Mouse (Mus musculus): ENCODE results near the gene Pim1. TPM values are rescaled to one million over a fixed set of nuclear protein-coding genes. Genes with fewer than 3 reads are reported as not detected.

Gene Pim1
- polyA plus RNA-seq, 1 experiment from 2014 or later: 21.4 TPM

DNA sequence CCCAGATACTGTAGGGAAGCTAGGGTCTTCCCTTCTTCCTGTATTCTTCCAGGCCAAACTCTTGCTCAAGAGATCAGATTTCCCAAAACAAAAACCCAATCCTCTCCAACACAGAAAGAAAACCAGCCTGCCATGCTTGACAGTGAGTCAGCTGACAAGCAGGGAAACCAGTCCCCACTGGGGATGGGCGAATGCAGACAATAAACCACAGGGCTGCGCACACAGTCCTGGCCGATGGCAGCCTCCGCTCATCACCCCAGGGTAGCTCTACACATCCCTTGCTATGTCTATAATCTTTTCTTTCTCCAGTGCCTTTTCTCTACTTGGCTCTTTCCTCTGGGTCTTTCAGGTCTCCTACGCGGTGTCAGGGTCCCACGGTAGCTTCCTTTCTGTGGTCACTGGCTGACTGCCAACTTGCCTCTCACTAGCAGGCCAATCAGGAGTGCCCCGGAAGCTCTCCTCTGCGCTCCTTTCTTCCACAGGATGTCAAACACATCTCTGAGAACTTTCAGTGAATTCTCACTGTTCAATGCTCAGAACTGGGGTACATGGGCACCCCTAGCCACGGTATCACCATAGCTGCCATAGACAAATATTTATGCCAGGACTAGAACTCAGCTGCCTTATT, 41.3 kb downstream of the Pim1 start:
- ATAC-seq (ENCODE audit: insufficient number of reproducible peaks, insufficient read depth, low FRiP score, low TSS enrichment, low read depth): no peak

GRCm38 (mm10) chr17:29533866-29534265, 43.3 kb downstream of the Pim1 start:
- Histone ChIP-seq H3K4me1 (replicated peaks) (no peaks in the 10 kb centered on the region; the same call in 1 of the 2 replicates), H3K4me3 (replicated peaks) (no peak overlapping the region), H3K4me2 (no peak overlapping the region), H3K27ac (no peak overlapping the region), H3K27me3 (no peaks in the 10 kb centered on the region), H3K36me3 (no peaks in the 10 kb centered on the region), H3K9ac (replicated peaks) (no peak overlapping the region), H3K9me3 (no peaks in the 10 kb centered on the region)
- 90% methylated on average over 11 of the region's 11 CpGs for WGBS
- ATAC-seq (ENCODE audit: insufficient number of reproducible peaks, insufficient read depth, low FRiP score, low TSS enrichment, low read depth): no peak

More for the DNA sequence above, 41.3 kb downstream of the Pim1 start:
- no peaks in the 10 kb centered on the region for H3K36me3 ChIP-seq
- no peak overlapping the region for H3K4me3 ChIP-seq (replicated peaks)
- H3K4me1 ChIP-seq (replicated peaks): no peaks in the 10 kb centered on the region; the same call in 1 of the 2 replicates
- no peak overlapping the region for H3K27ac ChIP-seq
- H3K27me3 ChIP-seq: no peaks in the 10 kb centered on the region
- no peaks in the 10 kb centered on the region for H3K9me3 ChIP-seq
- 82% methylated on average over 10 of the region's 10 CpGs for WGBS
- H3K4me2 ChIP-seq: no peak overlapping the region
- H3K9ac ChIP-seq (replicated peaks): no peak overlapping the region

- no peak for ATAC-seq (ENCODE audit: insufficient number of reproducible peaks, insufficient read depth, low FRiP score, low TSS enrichment, low read depth)
- no peak overlapping the region for H3K9ac ChIP-seq (replicated peaks)
- 79% methylated on average over 8 of the region's 8 CpGs for whole genome bisulfite sequencing
- no peak overlapping the region for H3K27ac ChIP-seq
- no peak overlapping the region for H3K4me3 ChIP-seq (replicated peaks)
- H3K4me2 ChIP-seq: no peak overlapping the region
- no peaks in the 10 kb centered on the region for H3K4me1 ChIP-seq (replicated peaks)
- H3K27me3 ChIP-seq: no peaks in the 10 kb centered on the region
- H3K36me3 ChIP-seq: no peaks in the 10 kb centered on the region
- H3K9me3 ChIP-seq: no peaks in the 10 kb centered on the region
These were observed 49.9 kb downstream of the Pim1 start for GRCm38 (mm10) chr17:29540426-29540825.

DNA sequence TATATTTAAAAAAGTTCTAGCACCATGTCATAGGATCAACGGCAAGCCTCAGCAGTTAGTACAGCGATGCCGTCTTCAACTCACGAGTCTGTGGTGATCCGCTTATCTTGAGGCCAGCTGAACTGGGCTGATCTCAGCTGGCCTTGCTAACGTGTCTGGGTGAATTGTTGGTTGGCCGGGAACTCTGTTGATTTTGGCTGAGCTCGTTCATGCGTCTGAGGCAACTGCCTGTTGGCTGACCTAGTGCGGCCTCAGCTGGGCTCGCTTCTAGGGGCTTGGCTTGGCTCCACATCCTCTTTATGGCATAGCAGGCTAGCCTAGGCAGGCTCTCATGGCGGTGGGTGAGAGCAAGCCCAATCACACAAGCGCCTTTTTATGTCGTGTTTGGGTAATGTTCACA, 50.9 kb downstream of the Pim1 start:
- H3K4me2 ChIP-seq: no peak overlapping the region
- H3K9ac ChIP-seq (replicated peaks): no peak overlapping the region
- no peaks in the 10 kb centered on the region for H3K36me3 ChIP-seq
- H3K27ac ChIP-seq: no peak overlapping the region
- no peaks in the 10 kb centered on the region for H3K4me1 ChIP-seq (replicated peaks)
- no peaks in the 10 kb centered on the region for H3K27me3 ChIP-seq
- no peak overlapping the region for H3K4me3 ChIP-seq (replicated peaks)
- no peak for ATAC-seq (ENCODE audit: insufficient number of reproducible peaks, insufficient read depth, low FRiP score, low TSS enrichment, low read depth)
- WGBS: 81% methylated on average over 14 of the region's 14 CpGs
- no peaks in the 10 kb centered on the region for H3K9me3 ChIP-seq

DNA sequence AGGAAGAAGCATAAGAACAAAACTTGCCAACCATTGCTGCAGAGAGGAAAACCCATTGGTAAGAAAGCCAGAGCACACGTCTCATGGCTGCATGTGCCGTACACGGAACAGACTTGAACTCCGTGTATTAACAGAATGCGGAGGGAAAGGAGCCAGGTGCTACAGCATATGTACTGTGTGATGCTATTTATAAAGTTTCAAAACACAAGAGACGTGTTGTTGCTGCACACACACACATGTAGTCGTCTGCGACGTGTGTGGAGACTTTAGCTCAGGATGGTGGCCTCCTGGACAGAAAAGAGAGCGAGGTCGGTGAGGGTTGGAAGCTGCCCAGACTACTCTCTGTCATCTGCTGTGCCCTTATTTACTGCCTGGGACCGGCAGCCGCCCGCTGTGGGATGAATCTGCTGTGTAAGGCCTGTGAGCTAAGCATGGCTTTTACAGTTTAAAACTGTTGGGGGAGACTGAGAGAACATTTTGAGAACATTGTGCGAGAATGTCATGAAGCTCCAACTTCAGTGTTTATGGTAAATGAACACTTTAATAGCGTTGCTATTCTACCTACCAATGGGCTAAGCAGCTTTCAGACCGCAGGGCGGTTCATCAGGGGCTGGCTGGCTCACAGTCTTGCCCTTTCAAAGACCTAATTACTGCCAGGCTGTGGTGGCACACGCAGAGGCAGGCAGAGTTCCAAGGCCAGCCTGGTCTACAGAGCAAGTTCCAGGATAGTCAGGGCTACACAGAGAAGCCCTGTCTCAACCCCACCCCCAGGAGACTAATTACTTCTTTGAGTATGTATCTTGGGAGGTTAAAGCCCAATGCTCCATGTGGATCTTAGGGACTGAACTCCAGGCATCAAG, 52.5 kb downstream of the Pim1 start:
- H3K27ac ChIP-seq: no peak overlapping the region
- H3K4me2 ChIP-seq: no peak overlapping the region
- H3K9me3 ChIP-seq: no peaks in the 10 kb centered on the region
- no peak for ATAC-seq (ENCODE audit: insufficient number of reproducible peaks, insufficient read depth, low FRiP score, low TSS enrichment, low read depth)
- H3K4me3 ChIP-seq (replicated peaks): no peak overlapping the region
- no peak overlapping the region for H3K9ac ChIP-seq (replicated peaks)
- H3K27me3 ChIP-seq: no peaks in the 10 kb centered on the region
- 86% methylated on average over 19 of the region's 19 CpGs for WGBS
- no peaks in the 10 kb centered on the region for H3K36me3 ChIP-seq
- H3K4me1 ChIP-seq (replicated peaks): no peaks in the 10 kb centered on the region

DNA sequence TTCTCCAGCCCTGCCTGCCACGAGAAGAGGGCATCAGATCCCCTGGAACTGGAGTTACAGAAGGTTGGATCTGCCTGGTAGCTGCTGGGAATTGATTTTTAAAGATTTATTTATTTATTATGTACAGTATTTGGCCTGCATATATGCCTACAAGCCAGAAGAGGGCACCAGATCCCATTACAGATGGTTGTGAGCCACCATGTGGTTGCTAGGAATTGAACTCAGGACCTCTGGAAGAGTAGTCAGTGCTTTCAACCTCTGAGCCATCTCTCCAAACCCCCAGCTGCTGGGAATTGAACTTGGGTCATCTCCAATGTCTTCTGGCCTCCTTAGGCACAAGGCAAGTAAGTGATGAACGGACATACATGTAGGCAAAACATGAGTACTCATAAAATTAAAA, 53.5 kb downstream of the Pim1 start:
- no peak overlapping the region for H3K9ac ChIP-seq (replicated peaks)
- H3K36me3 ChIP-seq: no peaks in the 10 kb centered on the region
- no peaks in the 10 kb centered on the region for H3K27me3 ChIP-seq
- no peaks in the 10 kb centered on the region for H3K9me3 ChIP-seq
- H3K4me3 ChIP-seq (replicated peaks): no peak overlapping the region
- peaks cover under 1% of the 10 kb centered on the region; the same call in 1 of the 2 replicates for H3K4me1 ChIP-seq (replicated peaks)
- WGBS: 80% methylated on average over 2 of the region's 2 CpGs
- no peak overlapping the region for H3K27ac ChIP-seq
- H3K4me2 ChIP-seq: no peak overlapping the region
- no peak for ATAC-seq (ENCODE audit: insufficient number of reproducible peaks, insufficient read depth, low FRiP score, low TSS enrichment, low read depth)

- Histone ChIP-seq H3K4me3 (replicated peaks) (no peak overlapping the region), H3K9me3 (no peaks in the 10 kb centered on the region), H3K27me3 (no peaks in the 10 kb centered on the region), H3K9ac (replicated peaks) (no peak overlapping the region), H3K4me1 (replicated peaks) (peaks cover 6% of the 10 kb centered on the region), H3K27ac (no peak overlapping the region), H3K36me3 (no peaks in the 10 kb centered on the region), H3K4me2 (no peak overlapping the region)
- 95% methylated on average over 5 of the region's 5 CpGs for WGBS
- no peak for ATAC-seq (ENCODE audit: insufficient number of reproducible peaks, insufficient read depth, low FRiP score, low TSS enrichment, low read depth)
These were observed 54.7 kb downstream of the Pim1 start for GRCm38 (mm10) chr17:29545241-29545640.

Other genes with a start within 250 kb of the Pim1 start
- 175 and 178 TPM in 2 replicates for gene Ppil1, start 226.6 kb upstream of the Pim1 start, polyA plus RNA-seq (2016; fragmentation: Nextera tagmentation; extraction: Ambion mirVana)
- gene BC004004, start 222.0 kb upstream of the Pim1 start, polyA plus RNA-seq (2016; fragmentation: Nextera tagmentation; extraction: Ambion mirVana): 45.7 and 52.8 TPM in 2 replicates
- gene Pi16, start 173.1 kb upstream of the Pim1 start, polyA plus RNA-seq (2016; fragmentation: Nextera tagmentation; extraction: Ambion mirVana): 0.38 and 0.51 TPM in 2 replicates
- 368 and 379 TPM in 2 replicates for gene Mtch1, start 142.8 kb upstream of the Pim1 start, polyA plus RNA-seq (2016; fragmentation: Nextera tagmentation; extraction: Ambion mirVana)
- gene Fgd2, start 129.8 kb upstream of the Pim1 start, polyA plus RNA-seq (2016; fragmentation: Nextera tagmentation; extraction: Ambion mirVana): 5.6 and 7.1 TPM in 2 replicates
- not detected in 2 replicates for gene Gm17657, start 58.9 kb downstream of the Pim1 start, polyA plus RNA-seq (2016; fragmentation: Nextera tagmentation; extraction: Ambion mirVana)
- 16.3 and 22.5 TPM in 2 replicates for gene Tbc1d22b, start 59.0 kb downstream of the Pim1 start, polyA plus RNA-seq (2016; fragmentation: Nextera tagmentation; extraction: Ambion mirVana)
- gene Tmem217, start 61.6 kb downstream of the Pim1 start, polyA plus RNA-seq (2016; fragmentation: Nextera tagmentation; extraction: Ambion mirVana): 1.8 and 2.4 TPM in 2 replicates
- gene Rnf8, start 124.0 kb downstream of the Pim1 start, polyA plus RNA-seq (2016; fragmentation: Nextera tagmentation; extraction: Ambion mirVana): 102 and 108 TPM in 2 replicates
- gene Gm28043, start 124.1 kb downstream of the Pim1 start, polyA plus RNA-seq (2016; fragmentation: Nextera tagmentation; extraction: Ambion mirVana): 3.2 and 3.7 TPM in 2 replicates
- gene Cmtr1, start 169.8 kb downstream of the Pim1 start, polyA plus RNA-seq (2016; fragmentation: Nextera tagmentation; extraction: Ambion mirVana): 138 and 147 TPM in 2 replicates
- 16.8 and 17.5 TPM in 2 replicates for gene Ccdc167, start 226.3 kb downstream of the Pim1 start, polyA plus RNA-seq (2016; fragmentation: Nextera tagmentation; extraction: Ambion mirVana)

All from limb, embryonic 12.5 days (tissue).